Mouse (Mus musculus): Measurements from ENCODE around the gene Amhr2.

DNA sequence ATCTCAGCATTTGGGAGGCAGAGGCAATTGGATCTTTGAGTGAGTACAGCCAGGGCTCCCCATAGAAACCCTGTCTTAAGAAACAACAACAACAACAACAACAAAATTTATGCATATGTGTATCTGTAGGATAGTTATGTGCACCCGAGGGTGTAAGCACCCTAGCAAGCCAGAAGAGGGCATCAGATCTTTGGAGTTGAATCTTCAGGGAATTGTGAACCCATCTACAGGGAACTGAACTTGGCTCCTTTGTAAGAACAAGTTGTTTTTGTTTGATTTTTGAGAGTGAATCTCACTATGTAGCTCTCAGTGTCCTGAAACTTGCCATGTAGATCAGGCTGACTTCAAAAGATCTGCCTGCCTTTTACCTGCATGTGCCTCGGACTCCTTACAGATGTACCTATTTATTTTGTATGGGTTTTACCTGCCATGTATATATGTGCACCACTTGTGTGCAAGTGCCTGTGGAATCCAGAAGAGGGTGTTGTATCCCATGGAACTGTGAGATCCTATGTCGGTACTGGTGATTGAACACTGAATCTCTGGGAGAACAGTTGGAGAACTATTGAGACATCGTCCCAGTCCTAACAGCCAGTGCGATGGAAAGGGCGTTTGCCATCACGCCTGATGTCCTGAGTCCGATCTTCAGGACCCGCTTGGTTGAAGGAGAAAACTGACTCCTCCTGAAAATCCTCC lies 23.7 kb downstream of the Amhr2 start:
- TF ChIP-seq POLR2A (IDR thresholded peaks at IDR 0.05; ENCODE audit: extremely low read depth, insufficient read depth, low read length), result no peak
- no peak for TF ChIP-seq CTCF (IDR thresholded peaks at IDR 0.05; ENCODE audit: extremely low read depth, insufficient read depth, low read length)

Measured in cortical plate, adult 2 months (tissue).